Comparison of ENCODE assay signal across 8 mouse cellular contexts in genomic region chr2:170286773-170287172, GRCm38 (mm10).
A peak's percentile ranks its signal among the peaks of the same experiment; 100 is the strongest.
DNase-seq lines count a peak whose midpoint lies in the region; ATAC-seq lines count a peak whose summit lies in the region.

No protein-coding gene starts in this region.

- WGBS in kidney, embryonic 16.5 days = 7% methylated on average over 8 of the region's 8 CpGs
- WGBS in embryonic facial prominence, embryonic 13.5 days = 8% methylated on average over 8 of the region's 8 CpGs
- WGBS in limb, embryonic 10.5 days = 9% methylated on average over 8 of the region's 8 CpGs
- 5% methylated on average over 8 of the region's 8 CpGs for WGBS in neural tube, embryonic 12.5 days

- H3K27ac ChIP-seq in kidney, embryonic 16.5 days (ENCODE audit: low read length) = peak overlapping the region; percentile 90
- peak overlapping the region; percentile 79 for H3K27ac ChIP-seq in embryonic facial prominence, embryonic 13.5 days
- H3K27ac ChIP-seq in limb, embryonic 10.5 days = peak overlapping the region; percentile 84
- no peak overlapping the region for H3K27ac ChIP-seq in neural tube, embryonic 12.5 days

- no peak for DNase-seq in kidney, adult 8-10 months
- DNase-seq in limb, embryonic 10.5 days (ENCODE audit: low spot score) = no peak
- no peak for DNase-seq in spleen, adult 18-20 months
- no peak for DNase-seq in testis, postnatal 14 days (ENCODE audit: low spot score)

- peak overlapping the region; percentile 52 for H3K4me3 ChIP-seq in kidney, embryonic 16.5 days (ENCODE audit: low read length)
- H3K4me3 ChIP-seq in embryonic facial prominence, embryonic 13.5 days = peak overlapping the region; percentile 42
- H3K4me3 ChIP-seq in limb, embryonic 10.5 days = peak overlapping the region; percentile 59
- no peak overlapping the region for H3K4me3 ChIP-seq in neural tube, embryonic 12.5 days

- H3K4me2 ChIP-seq in kidney, embryonic 16.5 days (replicated peaks; ENCODE audit: low read depth, low read length) = peak overlapping the region; percentile 82
- H3K4me2 ChIP-seq in embryonic facial prominence, embryonic 13.5 days = peak overlapping the region; percentile 79
- H3K4me2 ChIP-seq in neural tube, embryonic 12.5 days (replicated peaks) = peak overlapping the region; percentile 67

- peak overlapping the region; percentile 72 for H3K9ac ChIP-seq in kidney, embryonic 16.5 days (replicated peaks; ENCODE audit: low read length)
- peak overlapping the region; percentile 71 for H3K9ac ChIP-seq in embryonic facial prominence, embryonic 13.5 days
- 0 out of 2 replicates have a peak overlapping the region, but pooled peaks have one; percentile 29 for H3K9ac ChIP-seq in neural tube, embryonic 12.5 days

- peaks cover 27% of the 10 kb centered on the region for H3K4me1 ChIP-seq in kidney, embryonic 16.5 days (ENCODE audit: insufficient read depth, low read length)
- peaks cover 42% of the 10 kb centered on the region for H3K4me1 ChIP-seq in embryonic facial prominence, embryonic 13.5 days
- peaks cover 27% of the 10 kb centered on the region for H3K4me1 ChIP-seq in limb, embryonic 10.5 days
- peaks cover 15% of the 10 kb centered on the region for H3K4me1 ChIP-seq in neural tube, embryonic 12.5 days

- H3K27me3 ChIP-seq in kidney, embryonic 16.5 days (ENCODE audit: insufficient read depth, low read length) = no peaks in the 10 kb centered on the region
- H3K27me3 ChIP-seq in embryonic facial prominence, embryonic 13.5 days = no peaks in the 10 kb centered on the region
- peaks cover 12% of the 10 kb centered on the region for H3K27me3 ChIP-seq in limb, embryonic 10.5 days (ENCODE audit: low read depth, poor library complexity, severe bottlenecking)
- 0 out of 2 replicates have a peak, but pooled peaks cover 5% of the 10 kb centered on the region for H3K27me3 ChIP-seq in neural tube, embryonic 12.5 days (replicated peaks)

- H3K9me3 ChIP-seq in kidney, embryonic 16.5 days (ENCODE audit: low read length) = no peaks in the 10 kb centered on the region
- no peaks in the 10 kb centered on the region for H3K9me3 ChIP-seq in embryonic facial prominence, embryonic 13.5 days
- no peaks in the 10 kb centered on the region for H3K9me3 ChIP-seq in limb, embryonic 10.5 days (replicated peaks)
- no peaks in the 10 kb centered on the region for H3K9me3 ChIP-seq in neural tube, embryonic 12.5 days

- no peaks in the 10 kb centered on the region for H3K36me3 ChIP-seq in kidney, embryonic 16.5 days (ENCODE audit: insufficient read depth, low read length)
- H3K36me3 ChIP-seq in embryonic facial prominence, embryonic 13.5 days = no peaks in the 10 kb centered on the region
- H3K36me3 ChIP-seq in limb, embryonic 10.5 days = no peaks in the 10 kb centered on the region
- H3K36me3 ChIP-seq in neural tube, embryonic 12.5 days = no peaks in the 10 kb centered on the region

- ATAC-seq in kidney, embryonic 16.5 days (ENCODE audit: low FRiP score, low TSS enrichment) = no peak
- ATAC-seq in embryonic facial prominence, embryonic 13.5 days (ENCODE audit: insufficient number of reproducible peaks, insufficient read depth, low FRiP score, low TSS enrichment, low read depth) = no peak
- ATAC-seq in neural tube, embryonic 12.5 days (ENCODE audit: low FRiP score, low read depth) = no peak
- ATAC-seq in inflammation-experienced regulatory T-cells, adult 6 months = no peak
